Mouse (Mus musculus) megakaryocyte, embryonic 14.5 days (primary cell): Measurements from ENCODE around the gene Fbxl20.

Experiments
- FLI1 ChIP-seq: IDR thresholded peaks from 2 replicates; pipeline ENCODE4 v1.6.1; 2012; ENCODE audit warnings: low read length, inconsistent platforms, mixed read lengths
- GATA1 ChIP-seq: IDR thresholded peaks from 3 replicates; pipeline ENCODE4 v1.6.1; 2012; ENCODE audit warnings: mixed read lengths, low read length, inconsistent platforms, borderline replicate concordance

DNA sequence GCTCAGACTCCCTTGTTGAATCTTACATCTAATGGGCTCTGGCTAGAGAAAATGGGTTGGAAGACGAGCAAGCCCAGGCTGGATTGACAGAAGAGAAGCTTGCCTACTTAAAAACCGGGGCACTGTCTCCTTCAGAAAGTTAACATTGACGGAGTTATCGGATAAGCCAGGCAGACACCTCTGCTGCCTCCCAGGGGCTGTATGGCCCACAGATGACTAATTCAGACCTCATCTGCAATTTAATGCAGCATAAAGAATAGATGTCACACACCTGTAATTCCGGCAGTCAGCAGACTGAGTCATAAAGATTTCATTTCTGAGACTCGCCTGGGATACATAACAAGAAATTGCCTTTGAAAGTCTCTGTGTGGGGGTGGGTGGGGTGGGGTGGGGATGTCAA, 69.8 kb downstream of the Fbxl20 start:
- TF ChIP-seq GATA1, result no peak
- TF ChIP-seq FLI1, result no peak
